Mouse (Mus musculus) heart, embryonic 16.5 days (tissue): ENCODE data around the gene Cacna2d4. TPM values are rescaled to one million over a fixed set of nuclear protein-coding genes. Genes with fewer than 3 reads are reported as not detected.

ENCODE experiments used
- ATAC-seq: fragments of 200-750 bp; cut with Nextera tagmentation; replicated peaks from 2 replicates; pipeline ENCODE4 v1.8.0; 2017; ENCODE audit warnings: moderate number of reproducible peaks; ENCODE audit not compliant: insufficient read depth, low FRiP score; ENCODE audit errors: extremely low read depth
- H3K27ac ChIP-seq: fragments of 300-500 bp; sonication (generic); 2 replicates; pipeline ENCODE4 v1.5.1; 2014; ENCODE audit warnings: mild to moderate bottlenecking, low read length, control low read depth, moderate library complexity
- H3K27me3 ChIP-seq: fragments of 300-500 bp; sonication (generic); 2 replicates; pipeline ENCODE4 v1.6.1; 2014; ENCODE audit warnings: low read length, mixed read lengths; ENCODE audit not compliant: control insufficient read depth, insufficient read depth
- H3K36me3 ChIP-seq: fragments of 300-500 bp; sonication (generic); 2 replicates; pipeline ENCODE4 v1.6.1; 2014; ENCODE audit not compliant: control insufficient read depth, insufficient read depth
- H3K4me1 ChIP-seq: fragments of 300-500 bp; sonication (generic); 2 replicates; pipeline ENCODE4 v1.6.1; 2014; ENCODE audit warnings: low read length, mixed read lengths; ENCODE audit not compliant: control insufficient read depth, insufficient read depth
- H3K4me2 ChIP-seq: fragments of 300-500 bp; sonication (generic); 2 replicates; pipeline ENCODE4 v1.6.1; 2014; ENCODE audit warnings: low read depth, mild to moderate bottlenecking, control low read depth, low read length
- H3K4me3 ChIP-seq: fragments of 300-500 bp; sonication (generic); 2 replicates; pipeline ENCODE4 v1.5.1; 2014; ENCODE audit warnings: mild to moderate bottlenecking, control low read depth, low read length
- H3K9ac ChIP-seq: fragments of 300-500 bp; sonication (generic); 2 replicates; pipeline ENCODE4 v1.6.1; 2014; ENCODE audit warnings: low read length, control low read depth
- H3K9me3 ChIP-seq: fragments of 300-500 bp; sonication (generic); replicated peaks from 2 replicates; pipeline ENCODE4 v1.6.1; 2016; ENCODE audit warnings: low read length; ENCODE audit not compliant: control insufficient read depth
- WGBS: fragments of 180-500 bp; shearing (Covaris S2); extraction: QIAGEN DNeasy Blood & Tissue Kit; methylation state at CpG from one replicate; pipeline ENCODE4 v1.1.7; 2014; 5-methylcytosine and 5-hydroxymethylcytosine counted together
- polyA plus RNA-seq: library from polyadenylated mRNA; unstranded; fragments of >200 nt; fragmentation: Nextera tagmentation; extraction: Ambion mirVana; gene quantifications from 2 replicates; pipeline ENCODE4 v1.2.1, GENCODE M21; 2015

Gene Cacna2d4
- polyA plus RNA-seq, 1 experiment from 2014 or later: 0.45 TPM

DNA sequence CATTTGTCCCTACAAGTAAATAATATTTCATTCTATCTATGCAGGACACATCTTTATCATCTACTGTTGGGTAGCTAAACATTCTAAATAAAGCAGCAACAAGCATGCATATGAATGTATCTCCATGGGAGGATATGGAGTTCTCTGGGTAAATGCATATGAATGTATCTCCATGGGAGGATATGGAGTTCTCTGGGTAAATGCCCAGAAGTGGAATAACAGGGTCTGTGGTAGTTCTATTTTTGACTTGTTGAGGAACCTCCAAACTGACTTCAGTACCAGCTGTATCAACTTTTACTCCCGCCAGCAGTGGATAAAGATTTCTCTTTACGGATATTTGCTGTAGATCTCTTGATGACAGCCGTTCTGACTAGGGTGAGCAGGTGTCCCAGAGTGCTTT is 12.3 kb downstream of the Cacna2d4 start:
- no peak for ATAC-seq

DNA sequence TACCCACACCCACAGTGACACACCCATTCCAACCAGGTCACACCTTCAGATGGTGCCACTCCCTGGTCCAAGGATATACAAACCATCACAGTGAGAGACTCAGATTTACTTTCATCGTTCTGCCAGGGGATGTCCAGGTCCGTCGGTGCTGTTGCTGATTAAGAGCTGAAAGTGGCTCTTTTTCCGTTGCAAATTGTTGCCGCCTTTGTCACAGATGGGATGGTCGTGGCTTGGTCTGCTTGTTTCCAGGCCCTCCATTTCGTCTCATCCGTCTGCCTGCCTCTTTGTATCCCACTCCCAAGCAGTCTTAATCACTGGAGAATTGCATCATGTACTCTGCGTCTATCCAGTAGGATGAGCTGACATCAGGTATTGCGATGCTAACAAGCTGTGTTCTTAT is 13.4 kb downstream of the Cacna2d4 start:
- Histone ChIP-seq H3K4me1 (no peaks in the 10 kb centered on the region), H3K4me3 (no peak overlapping the region), H3K27me3 (no peaks in the 10 kb centered on the region), H3K36me3 (no peaks in the 10 kb centered on the region), H3K9ac (no peak overlapping the region), H3K27ac (no peak overlapping the region), H3K4me2 (no peak overlapping the region), H3K9me3 (peaks cover 4% of the 10 kb centered on the region)
- ATAC-seq: no peak
- 80% methylated on average over 10 of the region's 10 CpGs for WGBS

More for the DNA sequence above, 12.3 kb downstream of the Cacna2d4 start:
- no peak overlapping the region for H3K27ac ChIP-seq
- no peak overlapping the region for H3K4me2 ChIP-seq
- H3K9ac ChIP-seq: no peak overlapping the region
- peaks cover 4% of the 10 kb centered on the region for H3K9me3 ChIP-seq
- no peak overlapping the region for H3K4me3 ChIP-seq
- H3K4me1 ChIP-seq: no peaks in the 10 kb centered on the region
- H3K27me3 ChIP-seq: no peaks in the 10 kb centered on the region
- 71% methylated on average over 3 of the region's 3 CpGs for WGBS
- no peaks in the 10 kb centered on the region for H3K36me3 ChIP-seq

DNA sequence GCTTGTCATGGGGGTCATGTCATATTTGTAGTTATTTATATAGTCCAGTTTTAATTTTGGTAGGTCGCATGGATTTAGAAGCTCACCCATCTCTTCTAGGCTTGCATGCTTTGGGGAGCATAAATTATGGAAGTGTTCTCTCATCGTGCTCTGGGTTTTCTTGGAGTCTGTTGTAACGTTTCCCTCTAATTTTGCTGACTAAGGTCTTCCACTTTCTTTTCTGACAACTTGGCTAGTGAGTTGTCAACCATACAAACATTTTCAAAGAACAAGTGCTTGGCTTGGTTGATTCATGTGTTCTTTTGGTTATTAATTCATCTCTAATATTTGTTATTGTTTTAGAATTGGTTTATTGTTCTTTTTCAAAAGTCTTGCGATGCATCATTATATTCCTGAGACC is 15.4 kb downstream of the Cacna2d4 start:
- no peaks in the 10 kb centered on the region for H3K9me3 ChIP-seq
- H3K4me3 ChIP-seq: no peak overlapping the region
- no peak overlapping the region for H3K27ac ChIP-seq
- no peak for ATAC-seq
- WGBS: 75% methylated on average over 4 of the region's 4 CpGs
- no peaks in the 10 kb centered on the region for H3K27me3 ChIP-seq
- H3K9ac ChIP-seq: no peak overlapping the region
- no peak overlapping the region for H3K4me2 ChIP-seq
- no peaks in the 10 kb centered on the region for H3K4me1 ChIP-seq
- no peaks in the 10 kb centered on the region for H3K36me3 ChIP-seq

DNA sequence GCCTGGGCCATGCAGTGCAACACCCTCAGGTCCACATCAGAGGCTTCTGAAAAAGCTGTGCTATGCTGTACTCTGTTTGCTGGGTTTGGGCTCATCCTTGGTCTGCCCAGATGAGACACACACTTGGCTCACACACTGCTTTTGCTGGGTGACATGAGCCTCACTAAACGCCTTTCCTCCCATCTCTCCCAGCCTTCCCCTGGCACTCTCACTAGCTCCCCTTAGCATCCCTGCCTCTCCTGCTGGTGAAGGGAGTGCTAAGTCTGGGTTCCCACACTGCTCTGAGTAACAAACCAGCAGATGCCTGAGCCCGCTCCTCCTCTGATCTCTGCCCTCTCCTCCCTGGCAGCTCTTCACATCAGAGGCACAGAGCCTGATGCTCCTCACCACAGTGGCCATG is 40.4 kb downstream of the Cacna2d4 start:
- H3K27ac ChIP-seq: no peak overlapping the region
- no peak overlapping the region for H3K4me2 ChIP-seq
- 86% methylated on average over 2 of the region's 2 CpGs for WGBS
- H3K9ac ChIP-seq: no peak overlapping the region
- no peak for ATAC-seq
- H3K4me3 ChIP-seq: no peak overlapping the region
- H3K4me1 ChIP-seq: no peaks in the 10 kb centered on the region
- no peaks in the 10 kb centered on the region for H3K9me3 ChIP-seq
- H3K27me3 ChIP-seq: no peaks in the 10 kb centered on the region
- no peaks in the 10 kb centered on the region for H3K36me3 ChIP-seq

DNA sequence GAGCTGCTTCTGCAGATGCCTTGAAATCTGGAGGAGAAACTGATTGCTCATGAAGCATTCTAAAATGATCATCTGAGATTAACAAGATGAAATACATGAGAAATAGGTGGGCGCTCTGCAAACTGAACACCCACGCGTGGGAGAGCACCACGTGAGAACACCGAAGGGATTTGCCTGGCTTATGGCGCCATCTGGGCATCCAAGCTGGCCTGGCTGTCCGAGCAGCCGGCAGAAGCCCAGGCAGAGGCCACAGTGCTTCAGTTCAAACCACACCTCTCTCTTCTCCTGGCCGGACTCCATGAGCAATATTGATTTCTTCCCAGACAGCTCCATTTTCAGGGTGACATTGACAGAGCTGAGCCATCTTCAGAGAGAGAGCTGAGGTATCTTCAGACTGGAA is 44.4 kb downstream of the Cacna2d4 start:
- no peak overlapping the region for H3K27ac ChIP-seq
- no peak overlapping the region for H3K4me2 ChIP-seq
- no peaks in the 10 kb centered on the region for H3K4me1 ChIP-seq
- H3K36me3 ChIP-seq: no peaks in the 10 kb centered on the region
- no peak overlapping the region for H3K4me3 ChIP-seq
- WGBS: 57% methylated on average over 9 of the region's 9 CpGs
- H3K9me3 ChIP-seq: peaks cover 7% of the 10 kb centered on the region; the same call in 1 of the 2 replicates
- ATAC-seq: no peak
- no peaks in the 10 kb centered on the region for H3K27me3 ChIP-seq
- H3K9ac ChIP-seq: no peak overlapping the region

DNA sequence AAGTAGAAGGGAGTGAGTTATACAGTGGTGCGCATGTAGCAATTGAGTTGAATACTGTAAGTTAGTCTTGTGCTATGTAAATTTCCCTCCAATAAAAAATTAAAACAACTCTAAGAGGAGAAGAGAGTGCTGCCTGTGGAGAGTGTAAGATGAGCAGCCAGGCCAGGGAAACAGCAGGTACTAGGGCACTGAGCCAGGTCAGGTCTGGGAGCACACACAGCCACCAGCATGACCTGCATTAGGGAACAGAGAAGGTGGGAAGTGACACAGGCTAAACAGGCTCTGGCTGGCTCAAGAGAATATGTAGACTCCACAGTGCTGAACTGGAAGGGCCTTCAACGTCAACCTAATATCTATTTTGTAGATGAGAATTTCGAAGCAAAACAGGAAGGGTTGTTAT is 65.0 kb downstream of the Cacna2d4 start:
- Histone ChIP-seq H3K36me3 (no peaks in the 10 kb centered on the region), H3K27me3 (no peaks in the 10 kb centered on the region), H3K27ac (no peak overlapping the region), H3K4me3 (no peak overlapping the region), H3K4me2 (no peak overlapping the region), H3K9me3 (no peaks in the 10 kb centered on the region), H3K4me1 (no peaks in the 10 kb centered on the region), H3K9ac (no peak overlapping the region)
- WGBS: 84% methylated on average over 3 of the region's 3 CpGs
- ATAC-seq: no peak

DNA sequence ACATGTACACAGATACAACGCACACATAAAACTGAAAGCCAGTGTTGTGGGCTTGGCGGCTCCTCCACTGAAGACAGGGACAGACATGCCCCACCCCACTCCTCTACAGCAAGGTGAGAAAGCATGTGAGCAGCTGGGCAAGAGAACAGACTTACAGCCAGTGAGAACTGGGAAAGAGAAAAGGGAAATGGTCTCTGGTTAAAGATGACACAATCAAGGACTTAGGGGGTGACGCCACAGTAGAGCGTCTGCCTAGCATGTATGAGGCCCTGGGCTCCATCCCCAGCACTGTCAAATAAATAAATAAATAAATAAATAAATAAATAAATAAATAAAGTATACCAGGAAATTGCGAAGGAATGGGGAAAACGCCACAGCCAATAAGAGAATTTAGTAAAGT is 67.0 kb downstream of the Cacna2d4 start:
- no peak overlapping the region for H3K9ac ChIP-seq

DNA sequence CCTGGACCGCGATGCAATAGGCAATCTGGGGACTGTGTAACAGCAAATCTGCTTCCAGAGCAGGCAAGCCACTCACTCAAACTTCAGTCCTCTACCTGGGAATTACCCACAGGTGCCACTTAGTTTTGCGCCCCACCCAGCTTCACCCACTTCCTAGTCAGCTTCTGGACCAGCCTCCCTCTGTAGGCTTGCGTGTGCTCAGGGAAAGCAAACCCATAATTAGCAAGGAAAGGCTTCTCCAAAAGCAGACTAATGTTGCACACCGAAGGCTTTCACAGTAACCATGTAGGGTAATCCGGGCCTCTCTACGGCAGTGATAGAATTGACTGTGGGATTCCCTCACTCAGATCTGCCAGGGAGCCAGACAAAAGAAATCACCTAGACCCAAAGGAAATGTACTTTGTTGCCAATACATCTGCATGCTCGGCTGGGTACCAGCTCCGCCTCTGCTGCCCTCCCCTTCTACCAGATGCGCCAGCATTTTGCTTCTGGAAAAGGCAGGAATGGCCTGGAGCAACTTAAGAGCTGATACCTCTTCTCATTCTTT is 71.6 kb downstream of the Cacna2d4 start:
- H3K4me2 ChIP-seq: no peak overlapping the region
- H3K27ac ChIP-seq: no peak overlapping the region
- ATAC-seq: no peak
- no peaks in the 10 kb centered on the region for H3K9me3 ChIP-seq
- no peaks in the 10 kb centered on the region for H3K36me3 ChIP-seq
- no peaks in the 10 kb centered on the region for H3K4me1 ChIP-seq
- H3K27me3 ChIP-seq: peaks cover 2% of the 10 kb centered on the region; the same call in 1 of the 2 replicates
- no peak overlapping the region for H3K4me3 ChIP-seq
- 64% methylated on average over 10 of the region's 10 CpGs for WGBS
- no peak overlapping the region for H3K9ac ChIP-seq

More for the DNA sequence above, 67.0 kb downstream of the Cacna2d4 start:
- H3K27me3 ChIP-seq: peaks cover 2% of the 10 kb centered on the region; the same call in 1 of the 2 replicates
- no peaks in the 10 kb centered on the region for H3K9me3 ChIP-seq
- no peak for ATAC-seq
- no peaks in the 10 kb centered on the region for H3K4me1 ChIP-seq
- H3K27ac ChIP-seq: no peak overlapping the region
- WGBS: 87% methylated on average over 6 of the region's 6 CpGs
- no peak overlapping the region for H3K4me3 ChIP-seq
- no peak overlapping the region for H3K4me2 ChIP-seq
- no peaks in the 10 kb centered on the region for H3K36me3 ChIP-seq

DNA sequence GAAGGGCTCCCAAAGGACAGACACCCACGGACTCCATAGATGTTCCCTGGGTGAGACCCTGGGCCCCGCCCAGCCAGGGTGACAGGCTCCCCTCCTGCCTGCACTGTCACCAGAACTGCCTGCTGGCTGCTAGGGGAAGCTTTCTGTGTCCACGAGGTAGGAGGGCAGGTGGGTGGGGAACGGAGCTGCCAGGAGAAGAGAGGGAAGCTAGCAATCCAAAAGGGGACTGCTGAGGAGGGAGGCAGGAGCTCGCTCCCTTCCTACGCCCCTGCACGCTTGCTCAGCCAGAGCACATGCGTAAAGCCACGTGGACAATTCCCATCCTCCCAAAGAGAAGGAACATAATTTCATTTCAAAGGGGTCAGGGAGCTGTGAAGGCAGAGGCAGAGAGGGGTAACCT is 73.8 kb downstream of the Cacna2d4 start:
- 58% methylated on average over 9 of the region's 9 CpGs for WGBS
- H3K4me3 ChIP-seq: no peak overlapping the region
- ATAC-seq: no peak

More for the DNA sequence above, 73.8 kb downstream of the Cacna2d4 start:
- Histone ChIP-seq H3K9me3 (no peaks in the 10 kb centered on the region), H3K36me3 (no peaks in the 10 kb centered on the region), H3K4me2 (no peak overlapping the region), H3K27me3 (peaks cover 2% of the 10 kb centered on the region), H3K4me1 (no peaks in the 10 kb centered on the region), H3K9ac (no peak overlapping the region), H3K27ac (no peak overlapping the region)
